Mouse (Mus musculus) intestine, postnatal 0 days (tissue): ENCODE data around the gene Khsrp. TPM values are rescaled to one million over a fixed set of nuclear protein-coding genes. Genes with fewer than 3 reads are reported as not detected.

Experiments
- ATAC-seq: fragments of 200-750 bp; cut with Nextera tagmentation; 2 replicates; pipeline ENCODE4 v1.8.0; 2017; ENCODE audit warnings: mild to moderate bottlenecking, moderate TSS enrichment, moderate library complexity
- H3K27ac ChIP-seq: fragments of 300-500 bp; sonication (generic); 2 replicates; pipeline ENCODE4 v1.5.1; 2014; ENCODE audit warnings: mild to moderate bottlenecking, low read depth, low read length, moderate library complexity
- H3K27me3 ChIP-seq: fragments of 300-500 bp; sonication (generic); replicated peaks from 2 replicates; pipeline ENCODE4 v1.6.1; 2014; ENCODE audit warnings: low read length, mixed read lengths; ENCODE audit not compliant: control insufficient read depth, insufficient read depth
- H3K36me3 ChIP-seq: fragments of 300-500 bp; sonication (generic); 2 replicates; pipeline ENCODE4 v1.6.1; 2014; ENCODE audit warnings: mild to moderate bottlenecking, moderate library complexity; ENCODE audit not compliant: control insufficient read depth, insufficient read depth
- H3K4me1 ChIP-seq: fragments of 300-500 bp; sonication (generic); replicated peaks from 2 replicates; pipeline ENCODE4 v1.6.1; 2014; ENCODE audit warnings: antibody characterized with exemption, low read length, mixed read lengths; ENCODE audit not compliant: control insufficient read depth, insufficient read depth
- H3K4me2 ChIP-seq: fragments of 300-500 bp; sonication (generic); replicated peaks from 2 replicates; pipeline ENCODE4 v1.6.1; 2014; ENCODE audit warnings: low read depth, mild to moderate bottlenecking, moderate library complexity
- H3K4me3 ChIP-seq: fragments of 300-500 bp; sonication (generic); 2 replicates; pipeline ENCODE4 v1.5.1; 2014; ENCODE audit warnings: low read depth, low read length
- H3K9ac ChIP-seq: fragments of 300-500 bp; sonication (generic); 2 replicates; pipeline ENCODE4 v1.6.1; 2014; ENCODE audit warnings: mild to moderate bottlenecking, low read depth, low read length
- H3K9me3 ChIP-seq: fragments of 300-500 bp; sonication (generic); 2 replicates; pipeline ENCODE4 v1.6.1; 2016; ENCODE audit warnings: mixed run types; ENCODE audit not compliant: control insufficient read depth
- CTCF ChIP-seq: sonication (generic); IDR thresholded peaks from 2 replicates; pipeline ENCODE4 v1.5.1; 2016; ENCODE audit warnings: low read depth, mild to moderate bottlenecking, control low read depth, antibody characterized with exemption, moderate library complexity
- WGBS: fragments of 180-500 bp; shearing (Covaris S2); extraction: QIAGEN DNeasy Blood & Tissue Kit; methylation state at CpG from one replicate; pipeline ENCODE4 v1.1.7; 2014; 5-methylcytosine and 5-hydroxymethylcytosine counted together
- polyA plus RNA-seq: library from polyadenylated mRNA; unstranded; fragments of >200 nt; fragmentation: Nextera tagmentation; extraction: Ambion mirVana; gene quantifications from 2 replicates; pipeline ENCODE4 v1.2.1, GENCODE M21; 2015

The Khsrp gene
- polyA plus RNA-seq, 1 experiment from 2014 or later = 18.8 TPM

DNA sequence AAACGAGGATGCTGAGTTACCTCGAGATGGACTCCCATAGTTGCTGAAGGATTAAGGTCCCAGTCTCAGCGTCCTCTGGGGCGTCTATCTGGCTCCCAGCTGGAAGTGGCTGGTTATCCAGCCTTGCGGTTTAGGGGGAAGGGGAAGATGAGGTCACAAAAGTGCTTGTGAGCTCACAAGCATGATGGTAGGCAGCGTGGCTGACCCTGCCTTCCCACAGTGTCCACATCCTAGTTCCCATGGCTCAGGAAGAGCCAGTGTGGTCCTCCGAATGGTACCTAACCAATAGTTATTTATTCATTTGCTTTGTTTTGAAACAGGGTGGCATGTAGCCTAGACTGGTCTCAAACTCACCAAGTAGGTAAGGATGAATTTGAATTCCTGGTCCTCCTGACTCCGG is 10.2 kb upstream of the Khsrp start, which contains the start of gene Slc25a41:
Gene Slc25a41, minus strand, starts transcription at position 101 of the 400 bp plus-strand sequence.
- H3K27me3 ChIP-seq = no peaks in the 10 kb centered on the region
- 69% methylated on average over 8 of the region's 8 CpGs for WGBS

GRCm38 (mm10) chr17:57038978-57039377 is 7.7 kb upstream of the Khsrp start:
- no peak overlapping the region for H3K4me3 ChIP-seq
- no peak overlapping the region for H3K27ac ChIP-seq
- H3K4me2 ChIP-seq = no peak overlapping the region
- H3K9me3 ChIP-seq = no peaks in the 10 kb centered on the region
- H3K4me1 ChIP-seq = no peaks in the 10 kb centered on the region
- H3K27me3 ChIP-seq = no peaks in the 10 kb centered on the region
- WGBS = 36% methylated on average over 8 of the region's 8 CpGs
- no peak overlapping the region for H3K9ac ChIP-seq
- no peak for ATAC-seq
- H3K36me3 ChIP-seq = no peaks in the 10 kb centered on the region
- peak; percentile 50 for TF ChIP-seq CTCF

More for the DNA sequence above, 10.2 kb upstream of the Khsrp start, which contains the start of gene Slc25a41:
- Histone ChIP-seq H3K4me1 (no peaks in the 10 kb centered on the region), H3K9me3 (no peaks in the 10 kb centered on the region), H3K36me3 (peaks cover 6% of the 10 kb centered on the region; the same call in 1 of the 2 replicates), H3K9ac (no peak within 1 kb of the TSS), H3K4me2 (no peak within 1 kb of the TSS), H3K27ac (no peak within 1 kb of the TSS), H3K4me3 (no peak within 1 kb of the TSS)
- no peak for TF ChIP-seq CTCF
- ATAC-seq = no peak

DNA sequence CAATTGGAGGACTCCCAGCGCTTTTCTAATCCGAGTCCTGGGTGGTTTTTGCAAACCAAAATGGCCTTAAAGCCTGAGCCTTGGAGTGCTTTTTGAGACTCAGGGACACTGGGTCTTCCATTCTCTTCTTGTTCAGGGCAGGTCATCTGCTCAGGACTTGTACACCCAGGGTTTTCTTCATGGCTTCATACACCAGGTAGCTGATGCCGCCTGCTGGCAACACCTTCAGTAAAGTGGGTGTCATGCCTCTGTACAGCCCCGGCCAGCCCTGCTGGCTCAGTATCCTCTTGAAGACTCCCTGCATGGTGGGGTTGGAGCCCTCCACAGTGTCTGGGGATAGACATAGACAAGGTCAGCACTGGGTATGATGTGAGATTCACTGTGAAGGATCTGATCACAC is 1.5 kb upstream of the Khsrp start:
- no peaks in the 10 kb centered on the region for H3K9me3 ChIP-seq
- no peak overlapping the region for H3K4me3 ChIP-seq
- ATAC-seq = no peak
- no peaks in the 10 kb centered on the region for H3K27me3 ChIP-seq
- peaks cover 3% of the 10 kb centered on the region; the same call in 1 of the 2 replicates for H3K4me1 ChIP-seq
- no peak for TF ChIP-seq CTCF
- peaks cover 9% of the 10 kb centered on the region for H3K36me3 ChIP-seq
- H3K27ac ChIP-seq = no peak overlapping the region
- 0 out of 2 replicates have a peak overlapping the region, but pooled peaks have one; percentile 8 for H3K9ac ChIP-seq
- 87% methylated on average over 4 of the region's 4 CpGs for WGBS
- no peak overlapping the region for H3K4me2 ChIP-seq

- 0 out of 2 replicates have a peak, but pooled peaks have one; percentile 3 for TF ChIP-seq CTCF
- peak; percentile 94 for ATAC-seq
- H3K4me3 ChIP-seq = peak overlapping the region; percentile 93
- WGBS = under 1% methylated on average over 38 of the region's 38 CpGs
- H3K4me1 ChIP-seq = peaks cover 3% of the 10 kb centered on the region; the same call in 1 of the 2 replicates
- no peaks in the 10 kb centered on the region for H3K27me3 ChIP-seq
- peak overlapping the region; percentile 63 for H3K4me2 ChIP-seq
- H3K36me3 ChIP-seq = peaks cover 19% of the 10 kb centered on the region
- peak overlapping the region; percentile 100; the same call in 1 of the 2 replicates for H3K9ac ChIP-seq
- peak overlapping the region; percentile 58 for H3K27ac ChIP-seq
- H3K9me3 ChIP-seq = no peaks in the 10 kb centered on the region
These were observed 519 bp upstream of the Khsrp start for GRCm38 (mm10) chr17:57031661-57032420.

DNA sequence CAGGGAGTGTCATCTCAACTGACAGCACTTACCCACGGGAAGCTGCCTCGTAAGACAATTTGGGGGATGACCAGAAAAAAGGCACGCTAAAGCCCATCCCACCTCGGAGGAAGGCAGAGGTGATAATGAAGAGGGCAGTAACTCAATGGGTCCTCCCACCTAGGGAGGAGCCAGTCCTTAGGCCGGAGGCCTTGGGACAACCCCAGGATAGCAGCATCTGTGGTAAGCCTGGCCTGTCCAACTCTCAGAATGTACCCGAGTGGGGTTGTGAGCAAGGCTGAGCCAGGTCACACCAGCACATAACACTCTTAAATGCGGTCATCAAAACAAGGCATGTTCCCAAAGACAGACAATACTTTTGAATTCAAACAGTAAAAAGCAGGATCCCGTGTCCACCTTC is 1.6 kb downstream of the Khsrp start:
- 15% methylated on average over 8 of the region's 8 CpGs for WGBS
- peaks cover 3% of the 10 kb centered on the region; the same call in 1 of the 2 replicates for H3K4me1 ChIP-seq
- H3K36me3 ChIP-seq = peaks cover 39% of the 10 kb centered on the region
- peak overlapping the region; percentile 100; the same call in 1 of the 2 replicates for H3K9ac ChIP-seq
- no peaks in the 10 kb centered on the region for H3K9me3 ChIP-seq
- no peak for ATAC-seq
- no peak for TF ChIP-seq CTCF
- no peak overlapping the region; the same call in 1 of the 2 replicates for H3K27ac ChIP-seq
- no peaks in the 10 kb centered on the region for H3K27me3 ChIP-seq
- peak overlapping the region; percentile 92 for H3K4me2 ChIP-seq
- H3K4me3 ChIP-seq = peak overlapping the region; percentile 93

GRCm38 (mm10) chr17:57027471-57027870 is 3.9 kb downstream of the Khsrp start:
- H3K4me3 ChIP-seq = no peak overlapping the region
- no peak overlapping the region for H3K27ac ChIP-seq
- H3K27me3 ChIP-seq = no peaks in the 10 kb centered on the region
- H3K36me3 ChIP-seq = peaks cover 60% of the 10 kb centered on the region
- H3K9me3 ChIP-seq = no peaks in the 10 kb centered on the region
- no peak overlapping the region for H3K9ac ChIP-seq
- peaks cover 3% of the 10 kb centered on the region; the same call in 1 of the 2 replicates for H3K4me1 ChIP-seq
- TF ChIP-seq CTCF = no peak
- no peak for ATAC-seq
- WGBS = 86% methylated on average over 4 of the region's 4 CpGs
- no peak overlapping the region for H3K4me2 ChIP-seq
